Mouse (Mus musculus): Measurements from ENCODE around the gene Ccdc7a. TPM values are rescaled to one million over a fixed set of nuclear protein-coding genes. Genes with fewer than 3 reads are reported as not detected.
"Not testable (repeated sequence)": the region's sequence is repeated elsewhere in the genome, so short reads cannot be mapped to it uniquely, and the experiment has no call there.

The Ccdc7a gene
- total RNA-seq (2021) = not detected
- long read RNA-seq, experiment 1 = 0 reads
- long read RNA-seq, experiment 2, partial matches to known transcripts = 0 of 2 reads
- long read RNA-seq, experiment 2, other reads (novel, unspliced or antisense) = 2 of 2 reads

- DNase-seq (ENCODE audit: extremely low spot score in 1 of 2, low spot score in 2 of 2) = not testable (repeated sequence)
Measured at GRCm38 (mm10) chr8:129065417-129065816, at the start of gene Ccdc7a. Ccdc7a (minus strand) TSS chr8:129065517.

GRCm38 (mm10) chr8:129066834-129067233, 1.5 kb upstream of the Ccdc7a start, which contains the start of gene Ccdc7b:
Ccdc7b (plus strand) TSS chr8:129067134.
- H3K4me3 ChIP-seq; DNase-seq (ENCODE audit: extremely low spot score in 1 of 2, low spot score in 2 of 2); intact Hi-C loops (cut with DNase I); H3K27ac ChIP-seq: not testable (repeated sequence)

More at GRCm38 (mm10) chr8:129065417-129065816, at the start of gene Ccdc7a:
- intact Hi-C loops (cut with DNase I); H3K27ac ChIP-seq; H3K4me3 ChIP-seq: not testable (repeated sequence)

GRCm38 (mm10) chr8:128991389-128991788, 73.9 kb downstream of the Ccdc7a start:
- intact Hi-C loops (cut with DNase I) = no loop called here
- Histone ChIP-seq H3K4me3 (no peak overlapping the region), H3K27ac (no peak overlapping the region)
- no peak for TF ChIP-seq CTCF (IDR thresholded peaks at IDR 0.05)
- DNase-seq (ENCODE audit: extremely low spot score in 1 of 2, low spot score in 2 of 2) = no peak

- intact Hi-C loops (cut with DNase I); DNase-seq (ENCODE audit: extremely low spot score in 1 of 2, low spot score in 2 of 2); H3K4me3 ChIP-seq; H3K27ac ChIP-seq: not testable (repeated sequence)
Measured at GRCm38 (mm10) chr8:128948941-128949340, 116.4 kb downstream of the Ccdc7a start.

- peak; percentile 37 to 56 for DNase-seq (ENCODE audit: extremely low spot score in 1 of 2, low spot score in 2 of 2)
- TF ChIP-seq CTCF (IDR thresholded peaks at IDR 0.05) = peak; percentile 66
- intact Hi-C loops (cut with DNase I); H3K27ac ChIP-seq; H3K4me3 ChIP-seq: not testable (repeated sequence)
Measured at GRCm38 (mm10) chr8:128941022-128941641, 124.2 kb downstream of the Ccdc7a start.

- intact Hi-C loops (cut with DNase I) = no loop called here
- no peak for DNase-seq (ENCODE audit: extremely low spot score in 1 of 2, low spot score in 2 of 2)
- H3K4me3 ChIP-seq = no peak overlapping the region
Measured at GRCm38 (mm10) chr8:128933446-128933845, 131.9 kb downstream of the Ccdc7a start.

GRCm38 (mm10) chr8:128882719-128883118, 182.6 kb downstream of the Ccdc7a start:
- Histone ChIP-seq H3K27ac (no peak overlapping the region), H3K4me3 (no peak overlapping the region)
- no peak for DNase-seq (ENCODE audit: extremely low spot score in 1 of 2, low spot score in 2 of 2)
- TF ChIP-seq CTCF (IDR thresholded peaks at IDR 0.05) = no peak
- intact Hi-C loops (cut with DNase I) = no loop called here

More at GRCm38 (mm10) chr8:128933446-128933845, 131.9 kb downstream of the Ccdc7a start:
- H3K27ac ChIP-seq = no peak overlapping the region
- TF ChIP-seq CTCF (IDR thresholded peaks at IDR 0.05) = no peak

GRCm38 (mm10) chr8:128843749-128844148, 221.6 kb downstream of the Ccdc7a start:
- intact Hi-C loops (cut with DNase I) = no loop called here
- Histone ChIP-seq H3K27ac (no peak overlapping the region), H3K4me3 (no peak overlapping the region)
- DNase-seq (ENCODE audit: extremely low spot score in 1 of 2, low spot score in 2 of 2) = no peak
- no peak for TF ChIP-seq CTCF (IDR thresholded peaks at IDR 0.05)

GRCm38 (mm10) chr8:128812521-128812920, 252.8 kb downstream of the Ccdc7a start:
- no peak overlapping the region for H3K4me3 ChIP-seq
- intact Hi-C loops (cut with DNase I) = no loop called here
- no peak for TF ChIP-seq CTCF (IDR thresholded peaks at IDR 0.05)
- no peak for DNase-seq (ENCODE audit: extremely low spot score in 1 of 2, low spot score in 2 of 2)
- H3K27ac ChIP-seq = no peak overlapping the region

GRCm38 (mm10) chr8:128798594-128798993, 266.7 kb downstream of the Ccdc7a start, which contains the start of gene Gm3952:
Gm3952 (minus strand) TSS chr8:128798694.
- intact Hi-C loops (cut with DNase I) = no loop called here
- no peak for DNase-seq (ENCODE audit: extremely low spot score in 1 of 2, low spot score in 2 of 2)

GRCm38 (mm10) chr8:128735692-128736091, 329.6 kb downstream of the Ccdc7a start:
- H3K27ac ChIP-seq = no peak overlapping the region
- no peak for DNase-seq (ENCODE audit: extremely low spot score in 1 of 2, low spot score in 2 of 2)
- no peak for TF ChIP-seq CTCF (IDR thresholded peaks at IDR 0.05)
- H3K4me3 ChIP-seq = no peak overlapping the region
- intact Hi-C loops (cut with DNase I) = no loop called here

More at GRCm38 (mm10) chr8:128798594-128798993, 266.7 kb downstream of the Ccdc7a start, which contains the start of gene Gm3952:
- TF ChIP-seq CTCF (IDR thresholded peaks at IDR 0.05) = no peak
- no peak within 1 kb of the TSS for H3K27ac ChIP-seq
- H3K4me3 ChIP-seq = no peak within 1 kb of the TSS

- TF ChIP-seq CTCF (IDR thresholded peaks at IDR 0.05) = no peak
- no peak for DNase-seq (ENCODE audit: extremely low spot score in 1 of 2, low spot score in 2 of 2)
- intact Hi-C loops (cut with DNase I) = no loop called here
- Histone ChIP-seq H3K4me3 (no peak overlapping the region), H3K27ac (no peak overlapping the region)
Measured at GRCm38 (mm10) chr8:128734118-128734517, 331.2 kb downstream of the Ccdc7a start.

GRCm38 (mm10) chr8:128732254-128732653, 333.1 kb downstream of the Ccdc7a start:
- intact Hi-C loops (cut with DNase I) = no loop called here
- Histone ChIP-seq H3K4me3 (no peak overlapping the region), H3K27ac (no peak overlapping the region)
- DNase-seq (ENCODE audit: extremely low spot score in 1 of 2, low spot score in 2 of 2) = no peak
- no peak for TF ChIP-seq CTCF (IDR thresholded peaks at IDR 0.05)

Data from left cerebral cortex, adult 2 months (tissue).